ENCODE assay signal across 9 mouse cellular contexts in the genomic region with DNA sequence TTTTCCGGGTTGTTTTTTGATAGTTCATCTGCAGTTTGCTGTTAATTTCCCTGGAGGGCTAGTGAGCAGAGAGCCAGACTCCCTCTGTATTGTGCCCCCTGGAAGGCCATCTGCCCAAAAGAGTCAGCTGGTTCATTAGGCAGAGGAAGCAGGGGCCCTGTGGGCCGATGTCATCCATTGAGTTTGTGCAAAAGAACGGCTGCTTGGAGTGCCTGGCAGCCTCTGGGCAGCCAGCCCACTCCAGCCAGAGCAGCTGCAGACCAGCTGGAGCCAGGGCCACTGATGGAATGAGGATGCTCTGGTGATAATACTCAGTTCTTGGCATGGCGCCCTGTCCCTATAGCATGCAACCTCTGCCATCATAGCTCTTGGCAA. TPM values are rescaled to one million over a fixed set of nuclear protein-coding genes. Genes with fewer than 3 reads are reported as not detected.
DNase-seq lines count a peak whose midpoint lies in the region; ATAC-seq and TF ChIP-seq lines count a peak whose summit lies in the region.
"Had no signal": no experiment of that assay in that cellular context is flagged by ENCODE, and none has a peak within 500 bp of the region (broad histone marks: within the 10 kb centered on the region; RNA-seq: fewer than 3 reads in every experiment).

No protein-coding gene starts in this region.

- TF ChIP-seq CTCF in liver, adult 2 months (IDR thresholded peaks at IDR 0.05; ENCODE audit: low read depth, low read length): no peak

- WGBS in liver, adult 2 months: 48% methylated on average over 4 of the region's 4 CpGs
- WGBS in hindbrain, embryonic 10.5 days: 47% methylated on average over 4 of the region's 4 CpGs

- DNase-seq in liver, adult 2 months (ENCODE audit: extremely low read depth, low read depth, low spot score): no peak
- no peak for DNase-seq in liver
- DNase-seq in cerebellum, postnatal 10 days: peak; percentile 75 to 81
- DNase-seq in hindbrain, embryonic 10.5 days (ENCODE audit: low spot score): peak; percentile 54
- DNase-seq in left cerebral cortex, postnatal 4 days: peak; percentile 90
- DNase-seq in right cerebral cortex, adult 18-20 months: peak; percentile 49

- no peak overlapping the region for H3K4me3 ChIP-seq in liver, adult 2 months (ENCODE audit: insufficient read depth, low read depth, low read length)
- no peak overlapping the region for H3K4me3 ChIP-seq in hindbrain, embryonic 10.5 days

- intact Hi-C loops in left cerebral cortex, postnatal 4 days (cut with DNase I): no loop called here

- 0 out of 2 replicates have a peak, but pooled peaks have one; percentile 10 for TF ChIP-seq POLR2A in liver, adult 2 months (IDR thresholded peaks at IDR 0.05; ENCODE audit: extremely low read depth, insufficient read depth, low read length)

- H3K4me1 ChIP-seq in liver, adult 2 months (ENCODE audit: control insufficient read depth, insufficient read depth, low read length): peaks cover 10% of the 10 kb centered on the region
- peaks cover 64% of the 10 kb centered on the region for H3K4me1 ChIP-seq in hindbrain, embryonic 10.5 days (replicated peaks)

- no peaks in the 10 kb centered on the region for H3K79me2 ChIP-seq in liver, adult 2 months (ENCODE audit: control insufficient read depth, insufficient read depth, low read length)

- no peaks in the 10 kb centered on the region for H3K27me3 ChIP-seq in liver, adult 2 months (ENCODE audit: control insufficient read depth, insufficient read depth, low read length)
- peaks cover 42% of the 10 kb centered on the region for H3K27me3 ChIP-seq in hindbrain, embryonic 10.5 days (ENCODE audit: insufficient read depth, poor library complexity, severe bottlenecking)

- ATAC-seq in inflammation-experienced regulatory T-cells, adult 6 months: no peak
- no peak for ATAC-seq in activated CD4-positive, CD25-positive, alpha-beta regulatory T cell, adult 4 months

- H3K27ac ChIP-seq in liver, adult 2 months (replicated peaks; ENCODE audit: insufficient read depth, low read depth, low read length): no peak overlapping the region
- no peak overlapping the region for H3K27ac ChIP-seq in hindbrain, embryonic 10.5 days
- H3K27ac ChIP-seq: kidney, postnatal 0 days had no signal

- no peaks in the 10 kb centered on the region for H3K9me3 ChIP-seq in hindbrain, embryonic 10.5 days

- H3K36me3 ChIP-seq in liver, adult 2 months (ENCODE audit: control insufficient read depth, insufficient read depth, low read length): no peaks in the 10 kb centered on the region
- H3K36me3 ChIP-seq in hindbrain, embryonic 10.5 days: no peaks in the 10 kb centered on the region

- H3K9ac ChIP-seq in liver, adult 2 months (ENCODE audit: low read depth, low read length): no peak overlapping the region

RNA-seq across cellular contexts. Expression of gene Ass1, which starts 20.6 kb away (rescaled TPM):
- total RNA-seq in liver, adult 2 months (2014; rRNA removed): 3,064 and 4,344 TPM in 2 replicates
- 3,470 and 3,993 TPM in 2 replicates for polyA plus RNA-seq in liver, adult 2 months (2012; rRNA removed)
- polyA plus RNA-seq in hindbrain, embryonic 10.5 days (2016; fragmentation: Nextera tagmentation; extraction: Ambion mirVana): 11.8 and 15.0 TPM in 2 replicates
- 10 to 100 TPM; 14.7 to 18.2 TPM for total RNA-seq in left cerebral cortex, postnatal 4 days (2021)
- polyA plus RNA-seq in inflammation-experienced regulatory T-cells, adult 6 months (2017; shearing (Covaris generic)): 100 to 1,000 TPM; 342 to 389 (median 381) TPM
- 100 to 1,000 TPM; 445 to 470 TPM for polyA plus RNA-seq in activated CD4-positive, CD25-positive, alpha-beta regulatory T cell, adult 4 months (2017; shearing (Covaris generic))

Comparison
In these comparisons a context has a peak if more than half of its experiments do, and no peak if none do; other contexts are left out.
1. DNase-seq: peak in cerebellum, postnatal 10 days (2 of 2), hindbrain, embryonic 10.5 days (single experiment), left cerebral cortex, postnatal 4 days (single experiment) and right cerebral cortex, adult 18-20 months (single experiment); none in liver, adult 2 months (single experiment) and liver (single experiment).
2. RNA of gene Ass1, which starts 20.6 kb away (polyA plus RNA-seq): 3,470 to 3,993 TPM in liver, adult 2 months, 445 to 470 TPM in activated CD4-positive, CD25-positive, alpha-beta regulatory T cell, adult 4 months and 342 to 389 TPM in inflammation-experienced regulatory T-cells, adult 6 months; 11.8 to 15.0 TPM in hindbrain, embryonic 10.5 days; every median in the first group is over 10 times any median in the second.